Mouse (Mus musculus) C2C12 (cell line): ENCODE data around the gene Apoc2. TPM values are rescaled to one million over a fixed set of nuclear protein-coding genes. Genes with fewer than 3 reads are reported as not detected.

Experiments used
- H3K27me3 ChIP-seq: one replicate; pipeline ENCODE4 v1.6.1; 2011; ENCODE audit not compliant: control insufficient read depth, insufficient read depth, insufficient read length
- H3K36me3 ChIP-seq: one replicate; pipeline ENCODE4 v1.6.1; 2011; ENCODE audit not compliant: control insufficient read depth, insufficient read depth
- H3K4me3 ChIP-seq: one replicate; pipeline ENCODE4 v1.5.1; 2011; ENCODE audit warnings: mild to moderate bottlenecking, control low read depth; ENCODE audit not compliant: poor library complexity, insufficient read depth, severe bottlenecking
- H3K79me2 ChIP-seq: one replicate; pipeline ENCODE4 v1.6.1; 2011; ENCODE audit not compliant: control insufficient read depth, insufficient read depth
- H3K79me3 ChIP-seq: one replicate; pipeline ENCODE4 v1.6.1; 2011; ENCODE audit warnings: low read depth, control low read depth
- H3ac ChIP-seq: one replicate; pipeline ENCODE3; 2011; ENCODE audit warnings: low read depth; ENCODE audit not compliant: control insufficient read depth, insufficient read length
- CEBPB ChIP-seq: IDR thresholded peaks from one replicate; pipeline ENCODE4 v1.6.1; 2011; ENCODE audit warnings: low read depth, mild to moderate bottlenecking, control low read depth, moderate library complexity
- CTCF ChIP-seq: IDR thresholded peaks from one replicate; pipeline ENCODE4 v1.5.1; 2011; ENCODE audit not compliant: control insufficient read depth, insufficient read depth, insufficient read length
- FOSL1 ChIP-seq: IDR thresholded peaks from one replicate; pipeline ENCODE4 v1.8.0; 2011; ENCODE audit warnings: mild to moderate bottlenecking, low read length; ENCODE audit not compliant: poor library complexity, insufficient read depth, severe bottlenecking
- MAX ChIP-seq: IDR thresholded peaks from one replicate; pipeline ENCODE4 v1.6.1; 2011; ENCODE audit warnings: mild to moderate bottlenecking, control low read depth
- MYOD1 ChIP-seq: IDR thresholded peaks from one replicate; pipeline ENCODE4 v1.6.1; 2011; ENCODE audit warnings: low read depth; ENCODE audit not compliant: control insufficient read depth, insufficient read length
- MYOG ChIP-seq: IDR thresholded peaks from one replicate; pipeline ENCODE4 v1.6.1; 2011; ENCODE audit not compliant: control insufficient read depth, insufficient read length; ENCODE audit errors: extremely low read depth
- USF1 ChIP-seq: IDR thresholded peaks from one replicate; pipeline ENCODE4 v1.6.1; 2011; ENCODE audit warnings: low read depth, mild to moderate bottlenecking, control low read depth, moderate library complexity
- polyA plus RNA-seq: library from polyadenylated mRNA; unstranded; fragments of >200 nt; fragmentation: generic; extraction: Trizol; gene quantifications from one replicate; pipeline ENCODE4 v1.2.1, GENCODE M21; 2012; ENCODE audit warnings: missing spikeins

Gene Apoc2
- polyA plus RNA-seq, 1 experiment = not detected

DNA sequence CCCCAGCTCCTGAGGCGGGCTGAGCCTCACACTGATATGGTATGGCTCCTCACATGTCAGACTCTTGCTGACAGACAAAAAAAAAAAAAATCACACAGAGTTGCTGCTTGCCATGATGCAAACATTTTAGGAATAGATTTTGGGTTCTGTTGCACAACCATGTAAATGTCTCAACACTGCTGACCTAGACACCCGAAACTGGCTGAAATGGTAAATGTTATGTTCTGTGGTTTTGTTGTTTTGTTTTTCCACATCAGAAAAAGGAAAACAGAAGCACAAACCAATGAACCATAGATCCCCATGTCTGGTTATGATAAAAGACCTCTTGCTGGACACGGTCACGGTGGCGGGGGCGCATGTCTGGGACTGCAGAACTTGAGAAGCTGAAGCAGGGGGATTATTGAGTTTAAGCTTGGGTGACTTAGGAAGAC is 6.0 kb upstream of the Apoc2 start:
- peaks cover 12% of the 10 kb centered on the region for H3K27me3 ChIP-seq

DNA sequence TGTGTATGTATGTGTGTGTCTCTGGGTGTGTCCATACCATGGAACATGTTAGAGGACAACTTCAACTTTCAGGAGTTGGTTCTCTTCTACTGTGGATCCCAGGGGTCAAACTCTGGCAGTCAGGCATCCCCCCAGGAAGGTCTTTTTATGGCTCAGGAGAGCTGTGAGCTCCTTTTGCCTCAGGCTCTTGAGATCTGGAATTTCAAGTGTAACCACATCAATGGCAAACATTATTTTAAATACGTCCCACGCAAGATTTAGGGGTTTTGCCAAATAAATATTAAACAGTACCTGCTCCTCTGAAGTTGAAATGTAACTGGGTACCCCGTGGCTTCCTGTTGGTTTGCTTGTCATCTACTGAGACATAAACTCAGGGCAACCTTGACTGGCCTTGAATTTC is 5.2 kb upstream of the Apoc2 start:
- Histone ChIP-seq H3K4me3 (no peak overlapping the region), H3K36me3 (no peaks in the 10 kb centered on the region), H3K79me2 (no peaks in the 10 kb centered on the region), H3K27me3 (peaks cover 10% of the 10 kb centered on the region), H3ac (no peak overlapping the region), H3K79me3 (no peaks in the 10 kb centered on the region)
- TF ChIP-seq MYOD1 = no peak
- TF ChIP-seq CEBPB = no peak
- TF ChIP-seq CTCF = no peak

More for the DNA sequence above, 6.0 kb upstream of the Apoc2 start:
- Histone ChIP-seq H3ac (no peak overlapping the region), H3K4me3 (no peak overlapping the region), H3K36me3 (no peaks in the 10 kb centered on the region), H3K79me3 (no peaks in the 10 kb centered on the region), H3K79me2 (no peaks in the 10 kb centered on the region)
- no peak for TF ChIP-seq USF1
- no peak for TF ChIP-seq MYOG
- TF ChIP-seq CEBPB = no peak
- no peak for TF ChIP-seq FOSL1

DNA sequence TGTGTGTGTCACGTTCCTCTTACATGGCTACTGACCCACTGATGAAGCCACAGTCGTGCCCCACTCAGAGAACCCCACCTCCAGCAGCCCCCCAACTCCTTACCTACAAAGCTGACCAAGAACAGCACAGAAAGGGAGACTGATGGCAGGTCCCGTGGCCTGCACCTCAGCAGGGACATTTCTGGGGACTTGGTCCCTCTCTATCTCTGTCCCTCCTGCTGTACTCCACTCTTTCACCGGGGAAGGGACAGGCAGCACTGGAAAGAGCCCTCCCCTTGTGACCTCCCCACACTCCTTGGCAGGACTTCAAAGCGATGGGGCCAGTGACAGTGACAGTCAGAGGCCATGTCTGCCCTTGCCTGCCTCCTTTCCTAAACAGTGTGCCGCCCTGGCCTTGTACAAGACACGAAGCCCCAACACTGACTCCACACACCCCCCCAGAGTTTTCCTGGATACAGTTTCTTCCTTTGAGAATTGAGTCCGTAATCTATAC is 3.5 kb upstream of the Apoc2 start, which contains the start of the genes Gm44805 and Apoc4:
TSS of gene Gm44805 (minus strand) at position 222 of the 493 bp plus-strand sequence.
TSS of gene Apoc4 (minus strand) at position 278 of the 493 bp plus-strand sequence.
- no peaks in the 10 kb centered on the region for H3K79me3 ChIP-seq
- H3K36me3 ChIP-seq = no peaks in the 10 kb centered on the region
- TF ChIP-seq CEBPB (no peak), MAX (no peak), MYOD1 (no peak), FOSL1 (no peak), CTCF (no peak)
- peaks cover 13% of the 10 kb centered on the region for H3K27me3 ChIP-seq
- H3ac ChIP-seq = no peak within 1 kb of the TSS
- H3K79me2 ChIP-seq = no peaks in the 10 kb centered on the region
- no peak within 1 kb of the TSS for H3K4me3 ChIP-seq

DNA sequence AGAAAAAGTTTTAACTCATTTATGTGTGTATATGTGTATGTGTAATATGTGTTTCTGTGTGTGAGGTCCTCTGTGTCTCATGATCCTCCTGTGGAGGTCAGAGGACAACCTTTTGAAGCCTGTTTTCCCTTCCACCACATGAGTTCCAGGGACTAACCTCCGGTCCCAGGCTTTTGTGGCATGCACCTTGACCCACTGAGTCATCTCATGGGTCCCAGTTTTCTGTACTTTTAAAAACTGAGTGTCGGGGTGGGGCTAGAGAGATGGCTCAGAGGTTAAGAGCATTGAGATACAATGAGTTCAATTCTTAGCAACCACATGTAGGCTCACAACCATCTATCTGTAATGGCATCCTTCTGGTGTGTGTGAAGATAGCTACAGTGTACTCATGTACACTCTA is 3.0 kb upstream of the Apoc2 start:
- TF ChIP-seq FOSL1 (no peak), CTCF (no peak), MAX (no peak), CEBPB (no peak), MYOG (no peak), MYOD1 (no peak), USF1 (no peak)
- Histone ChIP-seq H3ac (no peak overlapping the region), H3K27me3 (peaks cover 12% of the 10 kb centered on the region), H3K79me2 (no peaks in the 10 kb centered on the region), H3K79me3 (no peaks in the 10 kb centered on the region), H3K36me3 (no peaks in the 10 kb centered on the region), H3K4me3 (no peak overlapping the region)

DNA sequence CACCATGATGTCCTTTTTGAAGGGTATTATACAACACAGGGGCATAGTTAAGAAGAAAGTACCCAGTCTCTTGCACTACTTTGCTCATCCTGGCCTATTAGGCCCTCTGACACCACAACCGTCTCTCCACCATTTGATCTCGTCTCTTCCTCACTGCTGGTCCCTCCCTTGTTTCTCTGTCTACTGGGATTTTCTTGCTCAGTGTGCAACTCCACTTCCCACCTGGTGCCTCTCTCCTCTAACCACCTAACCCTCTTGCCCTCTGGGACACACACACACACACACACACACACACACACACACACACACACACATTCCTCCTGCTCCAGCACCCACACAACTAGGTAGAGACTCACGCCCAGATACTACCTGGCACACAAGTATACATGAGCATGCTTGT is 1.2 kb upstream of the Apoc2 start:
- H3K79me3 ChIP-seq = no peaks in the 10 kb centered on the region
- H3K79me2 ChIP-seq = no peaks in the 10 kb centered on the region
- TF ChIP-seq MYOD1 (no peak), MYOG (no peak), MAX (no peak), FOSL1 (no peak), CTCF (no peak), USF1 (no peak), CEBPB (no peak)
- H3K36me3 ChIP-seq = no peaks in the 10 kb centered on the region
- peaks cover 3% of the 10 kb centered on the region for H3K27me3 ChIP-seq
- no peak overlapping the region for H3ac ChIP-seq
- no peak overlapping the region for H3K4me3 ChIP-seq

DNA sequence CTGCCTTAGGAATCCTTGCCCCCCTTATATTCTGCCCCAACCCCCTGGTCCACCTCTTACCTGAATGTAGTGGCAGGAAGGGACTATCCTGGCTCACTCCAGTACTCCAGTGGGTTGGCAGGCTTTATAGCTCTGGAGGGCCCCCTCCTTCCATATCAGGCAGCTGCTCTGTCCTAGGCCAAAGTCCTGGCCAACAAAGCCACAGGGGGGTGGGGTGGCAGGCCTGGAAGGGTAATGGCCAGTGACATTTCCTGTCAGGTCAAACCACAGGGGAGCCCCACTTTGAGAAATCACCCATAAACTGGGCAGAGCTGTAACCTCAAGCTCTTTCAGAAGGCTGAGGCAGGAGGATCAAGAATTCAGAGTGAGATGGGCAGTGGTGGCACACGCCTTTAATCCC is 1.1 kb downstream of the Apoc2 start:
- no peak overlapping the region for H3K4me3 ChIP-seq
- no peaks in the 10 kb centered on the region for H3K36me3 ChIP-seq
- TF ChIP-seq MYOG (no peak), CEBPB (no peak), CTCF (no peak), FOSL1 (no peak)

More for the DNA sequence above, 1.1 kb downstream of the Apoc2 start:
- H3K27me3 ChIP-seq = peaks cover 3% of the 10 kb centered on the region
- H3K79me3 ChIP-seq = no peaks in the 10 kb centered on the region
- H3ac ChIP-seq = no peak overlapping the region
- H3K79me2 ChIP-seq = no peaks in the 10 kb centered on the region
